Mouse (Mus musculus): Measurements from ENCODE around the gene Mthfd2l.

DNA sequence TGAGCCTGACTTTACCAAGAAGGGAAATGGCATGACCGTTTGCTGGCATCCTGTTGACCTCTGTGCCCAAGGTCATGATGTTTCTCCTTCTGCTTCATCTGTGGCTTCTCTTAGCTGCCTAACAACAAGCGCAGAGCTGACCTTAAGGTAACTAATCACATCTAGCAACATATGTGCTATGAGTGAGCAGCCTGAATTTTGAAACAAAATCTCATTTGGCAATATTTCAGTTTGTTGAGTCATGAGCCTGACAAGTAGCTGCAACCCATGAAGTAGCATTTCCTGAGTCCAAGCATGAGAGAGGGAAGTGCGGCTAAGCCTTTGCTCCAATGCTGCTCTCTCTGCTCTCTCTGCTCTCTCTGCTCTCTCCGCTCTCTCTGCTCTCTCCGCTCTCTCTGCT is 49.2 kb upstream of the Mthfd2l start:
- TF ChIP-seq CTCF (conservative IDR thresholded peaks at IDR 0.05; ENCODE audit: low read length) (no peak), NANOG (IDR thresholded peaks at IDR 0.05; ENCODE audit: borderline replicate concordance, low read length) (no peak), POU5F1 (IDR thresholded peaks at IDR 0.05; ENCODE audit: borderline replicate concordance, low read length) (no peak)

All from E14TG2a.4 (cell line).